ENCODE assay signal across 27 mouse cellular contexts in genomic region chr4:58720682-58721081, GRCm38 (mm10).
A peak's percentile ranks its signal among the peaks of the same experiment; 100 is the strongest.
DNase-seq lines count a peak whose midpoint lies in the region; ATAC-seq and TF ChIP-seq lines count a peak whose summit lies in the region.
"Had no signal": no experiment of that assay in that cellular context is flagged by ENCODE, and none has a peak within 500 bp of the region (broad histone marks: within the 10 kb centered on the region; RNA-seq: fewer than 3 reads in every experiment).

No protein-coding gene starts in this region.

- H3K4me2 ChIP-seq in midbrain, postnatal 0 days (ENCODE audit: low read depth, low read length, poor library complexity, severe bottlenecking): no peak overlapping the region
- no peak overlapping the region for H3K4me2 ChIP-seq in midbrain, embryonic 16.5 days (ENCODE audit: low read length)
- H3K4me2 ChIP-seq: lung, embryonic 14.5 days; midbrain, embryonic 11.5 days; stomach, embryonic 15.5 days had no signal

- TF ChIP-seq CTCF in midbrain, postnatal 0 days (IDR thresholded peaks at IDR 0.05): no peak

- H3K4me1 ChIP-seq in midbrain, postnatal 0 days (ENCODE audit: insufficient read depth, low read length): no peaks in the 10 kb centered on the region
- no peaks in the 10 kb centered on the region for H3K4me1 ChIP-seq in midbrain, embryonic 16.5 days (ENCODE audit: control insufficient read depth, insufficient read depth, low read length)
- H3K4me1 ChIP-seq in limb, embryonic 10.5 days: peaks cover 54% of the 10 kb centered on the region

- peak; percentile 25 for DNase-seq in midbrain, postnatal 0 days (ENCODE audit: low spot score)
- peak; percentile 95 for DNase-seq in R1 (ENCODE audit: low read depth, low spot score)
- peak; percentile 20 for DNase-seq in limb, embryonic 10.5 days (ENCODE audit: low spot score)
- no peak for DNase-seq in adrenal gland, adult 8-10 months
- no peak for DNase-seq in lung, postnatal 4 days
- no peak for DNase-seq in cerebellum, adult 8-10 months
- DNase-seq: adrenal gland, postnatal 36 days; cerebellum, adult 9-10 months; gastrocnemius, postnatal 10 days; heart, postnatal 14 days; kidney, postnatal 14 days; liver; lung, embryonic 14.5 days; lung, postnatal 14 days; retina, postnatal 1 day; right cerebral cortex, postnatal 14 days had no signal

- H3K9ac ChIP-seq in midbrain, postnatal 0 days (replicated peaks; ENCODE audit: low read length, poor library complexity, severe bottlenecking): no peak overlapping the region
- no peak overlapping the region for H3K9ac ChIP-seq in midbrain, embryonic 16.5 days (ENCODE audit: low read depth, low read length)
- H3K9ac ChIP-seq: liver, embryonic 14.5 days; lung, embryonic 14.5 days; stomach, embryonic 15.5 days had no signal

- no peak overlapping the region for H3K4me3 ChIP-seq in midbrain, postnatal 0 days (ENCODE audit: low read depth, low read length)
- no peak overlapping the region for H3K4me3 ChIP-seq in midbrain, embryonic 16.5 days (ENCODE audit: low read depth, low read length)
- no peak overlapping the region for H3K4me3 ChIP-seq in limb, embryonic 10.5 days
- H3K4me3 ChIP-seq: erythroblast, embryonic 14.5 days; hindbrain, embryonic 10.5 days; left cerebral cortex, adult 2 months; stomach, embryonic 15.5 days had no signal

- WGBS in midbrain, postnatal 0 days: 63% methylated on average over 8 of the region's 8 CpGs
- 61% methylated on average over 8 of the region's 8 CpGs for WGBS in midbrain, embryonic 16.5 days
- WGBS in limb, embryonic 10.5 days: 86% methylated on average over 8 of the region's 8 CpGs

- ATAC-seq in midbrain, postnatal 0 days (ENCODE audit: low FRiP score): no peak
- no peak for ATAC-seq in midbrain, embryonic 16.5 days
- ATAC-seq: CD4-positive, CD25-positive, alpha-beta regulatory T cell, adult 4 months; hindbrain, postnatal 0 days; intestine, embryonic 16.5 days had no signal

- H3K9me3 ChIP-seq in midbrain, postnatal 0 days (ENCODE audit: low read length): no peaks in the 10 kb centered on the region
- no peaks in the 10 kb centered on the region for H3K9me3 ChIP-seq in midbrain, embryonic 16.5 days (replicated peaks; ENCODE audit: control insufficient read depth, low read length, poor library complexity, severe bottlenecking)
- H3K9me3 ChIP-seq in limb, embryonic 10.5 days (replicated peaks): no peaks in the 10 kb centered on the region
- H3K9me3 ChIP-seq: G1E; hindbrain, embryonic 10.5 days; stomach, embryonic 15.5 days had no signal

- no peak overlapping the region for H3K27ac ChIP-seq in midbrain, postnatal 0 days (ENCODE audit: low read depth, low read length)
- H3K27ac ChIP-seq in midbrain, embryonic 16.5 days (ENCODE audit: low read length): no peak overlapping the region
- H3K27ac ChIP-seq in limb, embryonic 10.5 days: peak overlapping the region; percentile 71
- H3K27ac ChIP-seq: hindbrain, embryonic 10.5 days; hindbrain, postnatal 0 days; left cerebral cortex, adult 2 months; liver, embryonic 14.5 days; stomach, embryonic 15.5 days had no signal

- H3K36me3 ChIP-seq in midbrain, postnatal 0 days (ENCODE audit: insufficient read depth, low read length): no peaks in the 10 kb centered on the region
- no peaks in the 10 kb centered on the region for H3K36me3 ChIP-seq in midbrain, embryonic 16.5 days (ENCODE audit: control insufficient read depth, insufficient read depth, low read length)
- H3K36me3 ChIP-seq in limb, embryonic 10.5 days: no peaks in the 10 kb centered on the region
- H3K36me3 ChIP-seq: G1E; hindbrain, embryonic 10.5 days; stomach, embryonic 15.5 days had no signal

- H3K27me3 ChIP-seq in midbrain, postnatal 0 days (ENCODE audit: insufficient read depth, low read length): no peaks in the 10 kb centered on the region
- no peaks in the 10 kb centered on the region for H3K27me3 ChIP-seq in midbrain, embryonic 16.5 days (ENCODE audit: control insufficient read depth, insufficient read depth, low read depth, low read length)
- H3K27me3 ChIP-seq in limb, embryonic 10.5 days (ENCODE audit: low read depth, poor library complexity, severe bottlenecking): no peaks in the 10 kb centered on the region
- H3K27me3 ChIP-seq: stomach, embryonic 15.5 days had no signal

Comparison
In these comparisons a context has a peak if more than half of its experiments do, and no peak if none do; other contexts are left out.
1. DNase-seq: peak in midbrain, postnatal 0 days (single experiment), R1 (single experiment) and limb, embryonic 10.5 days (single experiment); none in adrenal gland, adult 8-10 months (single experiment), lung, postnatal 4 days (0 of 2) and cerebellum, adult 8-10 months (single experiment).